Mouse (Mus musculus): ENCODE results near the gene Ccdc170. TPM values are rescaled to one million over a fixed set of nuclear protein-coding genes. Genes with fewer than 3 reads are reported as not detected.

Ccdc170 gene
- polyA plus RNA-seq, 1 experiment from 2014 or later, result not detected

DNA sequence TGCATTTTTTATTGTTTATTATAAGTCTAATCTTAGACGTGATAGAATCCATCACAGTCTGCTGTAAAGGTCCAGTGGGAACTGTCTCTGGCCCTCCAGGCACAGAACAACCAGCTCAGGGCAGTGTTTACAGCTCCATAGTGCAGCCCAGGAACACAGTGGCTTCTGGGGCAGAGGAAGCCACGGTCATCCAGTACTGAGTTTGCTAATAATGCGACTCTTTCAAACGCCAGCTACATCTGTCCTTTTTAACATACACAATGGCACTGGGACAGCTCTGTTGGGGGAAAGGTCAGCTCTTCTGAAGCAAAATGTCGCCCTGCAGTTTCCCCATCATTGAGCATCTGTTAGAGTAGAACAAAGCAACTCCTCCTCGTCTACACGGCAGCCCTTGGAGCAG, 45.7 kb downstream of the Ccdc170 start:
- 22% methylated on average over 7 of the region's 7 CpGs for WGBS
- peaks cover 8% of the 10 kb centered on the region for H3K4me1 ChIP-seq
- peak overlapping the region; percentile 33; the same call in 1 of the 2 replicates for H3K27ac ChIP-seq (replicated peaks)
- DNase-seq (ENCODE audit: low spot score), result peak; percentile 39
- no peaks in the 10 kb centered on the region for H3K9me3 ChIP-seq (replicated peaks)
- no peaks in the 10 kb centered on the region for H3K36me3 ChIP-seq
- H3K27me3 ChIP-seq (ENCODE audit: low read depth, poor library complexity, severe bottlenecking), result no peaks in the 10 kb centered on the region
- H3K4me3 ChIP-seq, result no peak overlapping the region

DNA sequence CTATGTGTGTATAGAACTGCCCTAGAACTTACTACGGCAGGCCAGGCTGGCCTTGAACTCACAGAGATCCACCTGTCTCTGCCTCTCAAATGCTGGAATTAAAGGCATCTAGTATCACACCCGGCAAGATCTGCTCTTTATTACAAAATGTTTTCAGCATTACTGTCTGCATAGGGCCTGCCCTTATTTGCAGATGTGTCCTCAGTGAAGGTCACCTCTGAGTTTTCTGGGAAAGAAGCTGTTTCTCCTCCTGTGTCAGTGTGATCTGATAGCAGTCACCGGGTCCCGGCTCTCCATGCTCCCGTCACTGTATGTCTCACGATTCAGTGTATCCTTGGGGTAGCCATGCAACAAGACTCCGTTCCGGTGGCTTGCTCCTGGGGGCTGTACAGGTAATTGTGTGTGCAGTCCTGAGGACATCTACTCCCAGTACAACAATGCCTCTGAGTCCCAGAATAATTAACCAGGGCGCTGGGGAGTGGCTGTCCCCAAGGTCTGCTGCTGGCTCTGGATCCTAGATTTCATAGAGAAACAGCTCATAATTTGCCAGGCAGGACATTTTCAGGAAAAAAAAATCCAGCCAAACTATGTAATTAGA, 48.4 kb downstream of the Ccdc170 start:
- H3K4me3 ChIP-seq, result no peak overlapping the region
- WGBS, result 87% methylated on average over 9 of the region's 9 CpGs
- H3K4me1 ChIP-seq, result peaks cover 8% of the 10 kb centered on the region
- H3K27ac ChIP-seq (replicated peaks), result no peak overlapping the region
- no peaks in the 10 kb centered on the region for H3K27me3 ChIP-seq (ENCODE audit: low read depth, poor library complexity, severe bottlenecking)
- DNase-seq (ENCODE audit: low spot score), result no peak
- H3K36me3 ChIP-seq, result no peaks in the 10 kb centered on the region
- H3K9me3 ChIP-seq (replicated peaks), result no peaks in the 10 kb centered on the region

DNA sequence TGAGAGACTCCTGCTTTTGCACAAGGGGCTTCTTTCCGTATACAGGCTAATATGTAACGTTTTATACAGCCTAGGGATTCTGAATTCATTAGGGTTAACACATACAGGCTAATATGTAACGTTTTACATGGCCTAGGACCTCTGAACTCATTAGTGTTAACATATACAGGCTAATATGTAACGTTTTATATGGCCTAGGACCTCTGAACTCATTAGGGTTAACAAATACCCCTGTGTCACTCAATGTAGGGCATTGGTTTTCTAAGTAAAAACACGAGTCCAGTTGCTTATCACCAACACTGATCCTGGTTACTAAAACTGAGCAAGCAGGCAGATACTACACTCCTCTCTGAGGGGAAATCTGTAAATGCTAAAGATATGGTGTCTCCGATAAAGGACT, 49.6 kb downstream of the Ccdc170 start:
- peaks cover 8% of the 10 kb centered on the region for H3K4me1 ChIP-seq
- DNase-seq (ENCODE audit: low spot score), result no peak
- WGBS, result 82% methylated on average over 6 of the region's 6 CpGs

DNA sequence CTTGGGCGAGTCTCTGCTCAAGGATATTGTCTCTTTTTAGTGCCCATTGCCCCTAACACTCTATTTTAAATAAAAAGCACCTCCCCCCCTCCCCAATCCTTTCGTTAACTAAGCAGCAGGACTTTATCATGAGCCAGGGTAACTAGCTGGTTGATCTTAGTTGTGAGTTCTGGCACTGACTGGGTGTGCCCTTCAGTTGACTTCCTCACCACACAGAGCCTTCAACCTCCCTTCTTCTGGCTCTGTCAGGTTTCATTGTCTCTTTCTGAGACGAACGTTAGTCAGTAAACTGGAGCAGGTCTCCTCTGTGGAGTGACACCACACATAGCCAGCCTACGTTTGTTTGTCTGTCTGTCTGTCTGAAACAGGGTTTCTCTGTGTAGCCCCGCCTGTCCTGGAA, 50.4 kb downstream of the Ccdc170 start:
- H3K9me3 ChIP-seq (replicated peaks), result no peaks in the 10 kb centered on the region
- DNase-seq (ENCODE audit: low spot score), result no peak
- H3K36me3 ChIP-seq, result no peaks in the 10 kb centered on the region
- peaks cover 8% of the 10 kb centered on the region for H3K4me1 ChIP-seq
- 75% methylated on average over 6 of the region's 6 CpGs for WGBS
- no peak overlapping the region for H3K27ac ChIP-seq (replicated peaks)
- H3K27me3 ChIP-seq (ENCODE audit: low read depth, poor library complexity, severe bottlenecking), result no peaks in the 10 kb centered on the region
- H3K4me3 ChIP-seq, result no peak overlapping the region

More for the DNA sequence above, 49.6 kb downstream of the Ccdc170 start:
- Histone ChIP-seq H3K9me3 (replicated peaks) (no peaks in the 10 kb centered on the region), H3K27me3 (ENCODE audit: low read depth, poor library complexity, severe bottlenecking) (no peaks in the 10 kb centered on the region), H3K27ac (replicated peaks) (no peak overlapping the region), H3K4me3 (no peak overlapping the region), H3K36me3 (no peaks in the 10 kb centered on the region)

DNA sequence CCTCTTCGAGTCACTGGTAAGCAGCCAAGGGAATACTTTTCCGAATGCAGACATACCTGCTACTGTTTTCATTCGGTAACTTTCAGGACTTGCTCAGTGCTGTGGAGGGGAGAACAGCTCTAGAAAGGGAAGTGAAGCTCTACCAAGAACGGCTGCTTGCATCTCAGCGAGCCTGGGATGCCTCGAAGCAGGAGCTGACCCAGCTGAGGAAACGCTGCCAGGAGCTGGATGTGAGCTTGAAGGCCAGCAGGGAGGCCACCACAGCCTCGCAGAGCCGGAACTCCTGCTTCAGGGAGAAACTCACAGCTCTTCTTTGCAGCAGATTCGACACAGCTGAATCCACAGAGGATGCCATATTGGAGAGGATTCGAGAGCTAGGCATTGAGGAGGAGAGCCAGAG, 51.6 kb downstream of the Ccdc170 start:
- Histone ChIP-seq H3K36me3 (no peaks in the 10 kb centered on the region), H3K27me3 (ENCODE audit: low read depth, poor library complexity, severe bottlenecking) (no peaks in the 10 kb centered on the region), H3K4me1 (no peaks in the 10 kb centered on the region), H3K9me3 (replicated peaks) (no peaks in the 10 kb centered on the region), H3K4me3 (no peak overlapping the region), H3K27ac (replicated peaks) (no peak overlapping the region)
- DNase-seq (ENCODE audit: low spot score), result no peak
- WGBS, result 84% methylated on average over 11 of the region's 11 CpGs

DNA sequence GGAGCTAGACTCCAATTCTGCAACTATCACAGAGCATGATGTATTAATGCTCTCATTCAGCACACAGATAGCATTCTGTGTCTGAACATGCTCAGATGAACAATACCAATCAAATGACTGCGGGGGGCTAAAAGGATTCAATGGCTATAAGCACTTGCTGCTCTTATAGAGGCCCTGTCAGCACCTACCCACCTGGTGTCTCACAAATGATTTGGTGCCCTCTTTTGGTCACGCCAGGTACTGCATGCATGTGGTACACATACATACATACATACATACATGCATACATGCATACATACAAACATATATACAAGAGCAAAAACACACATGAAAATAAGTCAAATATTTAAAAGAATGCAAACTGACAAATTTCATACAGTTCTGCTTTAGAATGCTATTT, 63.2 kb downstream of the Ccdc170 start:
- Histone ChIP-seq H3K27ac (replicated peaks) (no peak overlapping the region), H3K4me3 (no peak overlapping the region), H3K36me3 (no peaks in the 10 kb centered on the region), H3K9me3 (replicated peaks) (peaks cover 8% of the 10 kb centered on the region; the same call in 1 of the 2 replicates), H3K27me3 (ENCODE audit: low read depth, poor library complexity, severe bottlenecking) (no peaks in the 10 kb centered on the region), H3K4me1 (no peaks in the 10 kb centered on the region)
- DNase-seq (ENCODE audit: low spot score), result no peak
- WGBS, result 93% methylated on average over 2 of the region's 2 CpGs

DNA sequence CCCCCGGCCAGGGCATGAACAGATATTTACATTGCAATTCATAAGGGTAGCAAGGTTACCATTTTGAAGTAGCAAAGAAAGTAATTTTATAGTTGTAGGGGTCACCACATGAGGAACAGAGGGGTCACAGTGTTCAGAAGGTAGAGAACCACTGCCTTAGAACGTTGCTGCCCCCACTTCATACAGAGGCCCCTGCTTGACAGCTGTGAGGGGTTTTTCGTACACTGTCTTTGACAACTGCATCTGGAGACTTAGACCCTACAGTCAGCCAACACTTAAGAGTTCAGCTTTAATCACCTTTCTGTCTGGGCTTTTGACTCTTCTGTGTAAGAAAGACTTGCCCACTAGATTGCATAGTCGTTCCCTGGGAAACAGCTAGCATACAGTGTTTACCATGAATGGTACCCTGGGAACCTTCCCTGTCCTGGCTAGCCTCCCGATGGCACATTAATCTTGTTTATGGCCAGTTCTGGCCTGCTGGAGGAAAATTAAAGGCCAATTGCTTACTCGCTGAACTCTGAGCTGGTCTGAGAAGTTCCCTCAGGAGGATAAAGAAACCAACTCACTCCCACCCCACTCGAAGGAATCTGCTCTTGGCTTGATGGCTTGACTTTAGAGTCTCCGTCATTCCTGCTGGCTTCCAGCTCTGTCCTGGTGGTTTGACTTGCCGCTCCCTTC, 71.3 kb downstream of the Ccdc170 start:
- H3K27me3 ChIP-seq (ENCODE audit: low read depth, poor library complexity, severe bottlenecking), result no peaks in the 10 kb centered on the region
- H3K4me3 ChIP-seq, result no peak overlapping the region
- 0 out of 2 replicates have a peak overlapping the region, but pooled peaks have one; percentile 57 for H3K27ac ChIP-seq (replicated peaks)
- H3K36me3 ChIP-seq, result no peaks in the 10 kb centered on the region
- H3K9me3 ChIP-seq (replicated peaks), result no peaks in the 10 kb centered on the region
- peaks cover 9% of the 10 kb centered on the region for H3K4me1 ChIP-seq
- DNase-seq (ENCODE audit: low spot score), result no peak
- WGBS, result 82% methylated on average over 9 of the region's 9 CpGs

DNA sequence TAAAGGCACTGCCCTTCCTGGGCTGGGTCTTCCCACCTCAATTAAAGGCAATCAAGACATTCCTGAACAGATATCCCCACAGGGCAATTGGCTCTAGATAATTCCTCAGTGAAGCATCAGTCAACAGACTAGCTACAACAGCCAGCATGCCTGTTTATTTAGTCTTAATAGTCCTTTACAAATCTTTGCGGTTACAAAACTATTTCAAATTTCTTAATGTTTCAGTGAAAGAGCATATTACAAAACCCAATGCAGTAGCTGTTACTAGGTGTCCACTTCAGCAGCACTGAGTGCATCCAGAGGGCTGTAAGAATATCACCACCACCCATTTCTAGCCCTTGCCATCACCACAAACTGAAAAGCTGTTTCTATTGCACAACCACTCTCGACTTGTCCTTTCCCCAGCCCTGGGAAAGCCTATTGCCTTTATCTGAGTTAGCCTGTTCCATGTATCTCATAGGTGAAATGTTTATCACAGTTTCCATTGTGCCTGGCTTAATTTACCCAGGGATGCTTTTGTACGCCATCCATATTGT, 74.6 kb downstream of the Ccdc170 start:
- Histone ChIP-seq H3K9me3 (replicated peaks) (no peaks in the 10 kb centered on the region), H3K27ac (replicated peaks) (no peak overlapping the region), H3K36me3 (no peaks in the 10 kb centered on the region), H3K4me1 (peaks cover 12% of the 10 kb centered on the region), H3K27me3 (ENCODE audit: low read depth, poor library complexity, severe bottlenecking) (no peaks in the 10 kb centered on the region), H3K4me3 (no peak overlapping the region)
- WGBS, result 91% methylated on average over 3 of the region's 3 CpGs
- DNase-seq (ENCODE audit: low spot score), result no peak

DNA sequence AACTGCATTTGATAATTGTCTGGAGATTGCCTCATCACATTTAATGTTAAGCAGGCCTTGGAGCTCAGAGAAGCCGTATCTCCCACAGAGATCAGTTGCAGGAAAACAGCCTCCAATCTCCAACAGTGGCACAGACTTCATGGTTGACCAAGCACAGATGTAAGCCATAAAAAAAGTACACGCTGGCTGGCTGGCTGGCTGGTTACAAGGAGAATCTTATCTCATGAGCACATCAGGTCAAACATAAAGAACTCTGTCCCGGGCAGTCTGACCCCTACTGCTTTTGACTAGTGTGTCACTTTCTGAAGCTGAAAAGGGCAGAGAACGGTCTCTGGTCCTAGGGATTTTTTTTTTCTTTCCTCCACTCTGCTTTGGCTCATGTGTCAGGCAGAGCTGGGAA, 76.8 kb downstream of the Ccdc170 start:
- H3K27ac ChIP-seq (replicated peaks), result no peak overlapping the region
- no peaks in the 10 kb centered on the region for H3K36me3 ChIP-seq
- H3K27me3 ChIP-seq (ENCODE audit: low read depth, poor library complexity, severe bottlenecking), result no peaks in the 10 kb centered on the region
- DNase-seq (ENCODE audit: low spot score), result no peak
- H3K9me3 ChIP-seq (replicated peaks), result no peaks in the 10 kb centered on the region
- H3K4me3 ChIP-seq, result no peak overlapping the region
- WGBS, result 41% methylated on average over 4 of the region's 4 CpGs
- peaks cover 3% of the 10 kb centered on the region; the same call in 1 of the 2 replicates for H3K4me1 ChIP-seq

DNA sequence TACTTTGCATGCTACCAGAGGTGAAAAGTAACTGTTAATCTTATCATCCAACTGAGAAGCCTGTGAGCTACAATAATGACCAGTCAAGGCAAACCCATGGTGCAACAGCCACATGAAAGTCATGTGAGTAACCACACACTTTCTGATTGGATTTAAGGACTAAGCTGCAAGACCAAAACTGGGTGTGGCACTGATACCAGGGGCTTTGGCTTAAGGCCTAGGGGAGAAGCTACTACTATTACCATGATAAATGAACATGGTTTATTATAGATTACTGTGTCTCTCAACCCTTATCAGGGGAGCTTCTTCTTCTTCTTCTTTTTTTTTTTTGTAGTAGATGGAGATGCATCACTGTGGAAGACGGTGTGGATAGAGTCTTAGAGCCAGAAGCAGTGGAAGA, 82.8 kb downstream of the Ccdc170 start:
- no peaks in the 10 kb centered on the region for H3K27me3 ChIP-seq (ENCODE audit: low read depth, poor library complexity, severe bottlenecking)
- 0 out of 2 replicates have a peak, but pooled peaks cover 5% of the 10 kb centered on the region for H3K9me3 ChIP-seq (replicated peaks)
- no peak for DNase-seq (ENCODE audit: low spot score)
- H3K4me1 ChIP-seq, result no peaks in the 10 kb centered on the region
- no peak overlapping the region for H3K4me3 ChIP-seq
- 91% methylated on average over 1 of the region's 1 CpGs for WGBS
- H3K27ac ChIP-seq (replicated peaks), result no peak overlapping the region
- no peaks in the 10 kb centered on the region for H3K36me3 ChIP-seq

DNA sequence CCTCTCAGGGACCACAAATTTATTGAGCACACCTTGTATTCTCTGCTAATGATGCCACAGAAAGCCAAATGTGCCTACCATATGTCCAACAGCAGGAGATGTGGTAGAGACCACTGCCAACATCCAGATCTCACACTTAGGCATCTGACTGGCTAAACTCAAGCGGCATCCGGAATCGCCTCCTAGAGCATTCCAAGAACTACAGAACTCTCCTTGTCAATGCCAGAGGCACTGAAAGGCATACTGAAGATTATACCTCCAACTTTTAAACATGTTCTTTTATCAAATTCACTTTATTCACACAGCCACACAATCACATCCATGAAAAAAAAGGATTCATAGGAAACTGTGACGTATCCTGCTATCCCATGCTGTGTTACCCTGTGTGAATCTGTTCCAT, 88.5 kb downstream of the Ccdc170 start:
- no peak for DNase-seq (ENCODE audit: low spot score)
- Histone ChIP-seq H3K4me1 (no peaks in the 10 kb centered on the region), H3K9me3 (replicated peaks) (0 out of 2 replicates have a peak, but pooled peaks cover 5% of the 10 kb centered on the region), H3K27me3 (ENCODE audit: low read depth, poor library complexity, severe bottlenecking) (no peaks in the 10 kb centered on the region), H3K27ac (replicated peaks) (no peak overlapping the region), H3K36me3 (no peaks in the 10 kb centered on the region), H3K4me3 (no peak overlapping the region)
- WGBS, result 96% methylated on average over 4 of the region's 4 CpGs

DNA sequence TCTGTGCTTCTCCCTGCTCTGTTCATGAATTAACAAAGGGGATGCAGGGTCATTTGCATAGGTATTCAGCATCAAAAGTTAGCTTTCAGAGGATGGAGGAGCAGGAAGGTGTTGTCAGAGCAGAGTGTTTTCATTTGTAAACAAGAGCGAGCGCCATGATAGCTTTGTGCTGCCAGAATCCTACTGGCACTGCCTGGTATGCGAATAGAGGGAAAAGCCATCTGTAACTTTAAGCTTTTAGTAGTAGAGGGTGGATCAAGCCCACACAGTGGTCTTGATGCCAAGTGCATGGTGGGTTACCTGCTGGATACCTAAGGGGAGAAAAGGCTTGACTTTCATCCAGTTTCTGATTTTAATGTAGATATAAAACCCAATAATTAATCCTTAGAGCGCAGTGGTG, 89.0 kb downstream of the Ccdc170 start:
- Histone ChIP-seq H3K9me3 (replicated peaks) (0 out of 2 replicates have a peak, but pooled peaks cover 5% of the 10 kb centered on the region), H3K36me3 (no peaks in the 10 kb centered on the region), H3K4me1 (no peaks in the 10 kb centered on the region), H3K27me3 (ENCODE audit: low read depth, poor library complexity, severe bottlenecking) (no peaks in the 10 kb centered on the region), H3K4me3 (no peak overlapping the region), H3K27ac (replicated peaks) (no peak overlapping the region)
- 73% methylated on average over 4 of the region's 4 CpGs for WGBS
- no peak for DNase-seq (ENCODE audit: low spot score)

DNA sequence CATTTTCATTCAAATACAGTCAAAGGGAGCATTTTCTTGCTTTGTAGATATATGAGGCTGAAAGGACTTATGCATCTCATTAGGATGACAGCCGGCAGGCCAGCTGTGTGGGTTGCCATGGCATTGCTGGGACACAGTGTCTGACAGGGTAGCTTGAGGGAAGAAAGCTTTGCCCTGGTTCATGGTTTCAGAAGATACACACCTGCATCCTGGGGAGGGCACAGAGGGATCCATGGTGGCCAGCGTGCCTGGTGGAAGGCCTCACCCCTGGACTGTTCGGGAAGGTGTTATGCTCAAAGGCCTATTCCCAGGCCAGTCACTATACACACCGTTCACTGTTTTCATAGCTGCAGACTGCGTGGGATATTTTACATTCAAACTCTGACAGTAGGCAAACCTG, 99.6 kb downstream of the Ccdc170 start:
- H3K36me3 ChIP-seq, result no peaks in the 10 kb centered on the region
- DNase-seq (ENCODE audit: low spot score), result peak; percentile 31
- no peak overlapping the region for H3K27ac ChIP-seq (replicated peaks)
- whole genome bisulfite sequencing, result 84% methylated on average over 5 of the region's 5 CpGs
- H3K27me3 ChIP-seq (ENCODE audit: low read depth, poor library complexity, severe bottlenecking), result no peaks in the 10 kb centered on the region
- H3K4me3 ChIP-seq, result no peak overlapping the region
- no peaks in the 10 kb centered on the region for H3K9me3 ChIP-seq (replicated peaks)
- no peaks in the 10 kb centered on the region for H3K4me1 ChIP-seq
